Mouse (Mus musculus) brown adipose tissue, adult 24 weeks (tissue): Measurements from ENCODE around the gene Galntl5. TPM values are rescaled to one million over a fixed set of nuclear protein-coding genes. Genes with fewer than 3 reads are reported as not detected.
"Not testable (repeated sequence)": the region's sequence is repeated elsewhere in the genome, so short reads cannot be mapped to it uniquely, and the experiment has no call there.

Experiments
- H3K27ac ChIP-seq: fragments of 200-500 bp; replicated peaks from 2 replicates; pipeline ENCODE4 v1.5.1; 2012; ENCODE audit warnings: low read depth, mild to moderate bottlenecking, low read length
- H3K4me1 ChIP-seq: fragments of 200-500 bp; 2 replicates; pipeline ENCODE4 v1.6.1; 2012; ENCODE audit warnings: low read length, mixed read lengths; ENCODE audit not compliant: control insufficient read depth, insufficient read depth, insufficient read length
- H3K4me3 ChIP-seq: fragments of 200-500 bp; 2 replicates; pipeline ENCODE4 v1.5.1; 2012; ENCODE audit warnings: low read depth, mild to moderate bottlenecking, low read length, moderate library complexity; ENCODE audit not compliant: insufficient read depth
- polyA plus RNA-seq: library from polyadenylated mRNA; stranded (reverse); fragments of >200 nt; gene quantifications from 2 replicates; pipeline ENCODE4 v1.2.4, GENCODE M21; 2012; ENCODE audit not compliant: missing spikeins, insufficient read depth, insufficient read length

Gene Galntl5
- not detected in 2 replicates for polyA plus RNA-seq

DNA sequence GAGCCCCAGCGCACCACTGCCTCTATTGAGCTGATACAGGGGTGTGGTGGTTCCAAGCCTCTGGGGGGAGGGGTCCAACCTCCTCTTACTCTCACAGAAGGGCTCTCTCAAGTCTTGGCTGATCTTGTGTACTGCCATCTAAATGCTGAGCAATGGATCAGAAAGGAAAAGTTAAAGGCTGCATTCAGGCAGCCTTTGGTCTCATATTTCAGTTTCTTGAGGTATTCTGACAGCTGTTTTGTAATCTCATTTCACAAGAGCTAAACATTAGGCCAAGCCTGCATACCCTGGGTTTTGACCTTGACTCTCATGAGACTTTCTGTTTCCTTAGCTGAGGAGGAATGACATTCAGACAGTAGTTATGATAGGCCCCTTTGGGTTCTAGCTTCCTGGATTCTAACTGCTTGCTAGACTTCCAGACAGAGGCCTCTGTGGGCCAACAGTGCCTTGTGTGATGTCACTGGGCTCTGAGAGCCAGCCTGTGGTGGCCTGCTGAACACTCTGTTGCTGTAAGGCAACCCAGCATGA is at the start of gene Galntl5:
TSS of gene Galntl5 (plus strand) at position 457 of the 528 bp plus-strand sequence.
- Histone ChIP-seq H3K4me1 (peaks cover 3% of the 10 kb centered on the region), H3K4me3 (no peak within 1 kb of the TSS), H3K27ac (peak within 1 kb of the TSS; percentile 52)

- no peaks in the 10 kb centered on the region for H3K4me1 ChIP-seq
- no peak overlapping the region for H3K27ac ChIP-seq
- no peak overlapping the region for H3K4me3 ChIP-seq
Observed at GRCm38 (mm10) chr5:25146705-25147104, 34.6 kb upstream of the Galntl5 start.

DNA sequence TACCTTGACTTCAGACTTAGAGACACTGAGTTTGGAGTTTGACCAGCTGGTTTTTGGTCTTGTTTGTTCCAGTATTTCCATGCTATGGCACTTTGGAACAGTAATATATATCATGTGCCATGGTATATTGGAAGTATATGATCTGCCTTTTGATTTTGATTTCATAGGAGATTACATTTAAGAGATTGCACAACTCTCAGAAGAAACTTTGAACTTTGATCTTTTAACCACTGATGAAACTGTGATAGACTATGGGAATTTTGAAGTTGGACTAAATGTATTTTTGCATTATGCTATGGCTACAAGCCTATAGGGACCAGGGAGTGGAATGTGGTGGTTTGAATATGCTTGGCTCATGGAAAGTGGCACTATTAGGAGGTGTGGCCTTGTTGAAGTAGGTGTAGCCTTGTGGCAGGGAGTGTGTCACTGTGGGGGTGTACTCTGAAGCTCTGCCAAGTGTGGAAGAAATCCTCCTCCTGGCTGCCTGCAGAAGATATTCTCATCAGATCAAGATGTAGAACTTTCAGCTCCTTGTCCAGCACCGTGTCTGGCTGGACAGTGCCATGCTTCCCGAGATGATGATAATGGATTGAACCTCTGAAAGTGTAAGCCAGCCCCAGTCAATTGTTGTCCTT is 31.8 kb upstream of the Galntl5 start:
- Histone ChIP-seq H3K4me3 (no peak overlapping the region), H3K4me1 (no peaks in the 10 kb centered on the region), H3K27ac (no peak overlapping the region)

DNA sequence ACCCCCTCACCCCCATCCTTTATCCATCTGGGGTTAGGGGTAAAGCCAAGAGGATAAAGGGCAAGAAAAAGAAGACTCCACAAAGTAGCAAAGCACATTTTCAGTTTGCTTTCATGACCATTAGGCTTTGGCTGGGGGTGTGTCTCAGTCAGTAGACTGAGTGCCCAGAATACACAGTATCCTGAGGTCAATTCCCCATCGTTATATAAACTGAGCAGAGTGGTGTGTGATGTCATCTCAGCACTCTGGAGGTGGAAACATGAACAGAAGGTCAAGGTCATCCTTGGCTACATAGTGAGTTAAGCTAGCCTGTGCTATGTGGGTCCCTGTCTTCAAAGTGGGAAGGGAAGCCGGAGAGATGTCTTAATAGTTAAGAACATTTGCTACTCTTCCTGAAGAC is 27.8 kb upstream of the Galntl5 start:
- no peak overlapping the region for H3K4me3 ChIP-seq
- H3K4me1 ChIP-seq: no peaks in the 10 kb centered on the region; the same call in 1 of the 2 replicates
- no peak overlapping the region for H3K27ac ChIP-seq

GRCm38 (mm10) chr5:25153996-25154395 is 27.3 kb upstream of the Galntl5 start:
- no peak overlapping the region for H3K27ac ChIP-seq
- H3K4me1 ChIP-seq: no peaks in the 10 kb centered on the region; the same call in 1 of the 2 replicates
- no peak overlapping the region for H3K4me3 ChIP-seq

- Histone ChIP-seq H3K4me1 (no peaks in the 10 kb centered on the region; the same call in 1 of the 2 replicates), H3K27ac (no peak overlapping the region), H3K4me3 (no peak overlapping the region)
Observed at GRCm38 (mm10) chr5:25154823-25155222, 26.4 kb upstream of the Galntl5 start.

DNA sequence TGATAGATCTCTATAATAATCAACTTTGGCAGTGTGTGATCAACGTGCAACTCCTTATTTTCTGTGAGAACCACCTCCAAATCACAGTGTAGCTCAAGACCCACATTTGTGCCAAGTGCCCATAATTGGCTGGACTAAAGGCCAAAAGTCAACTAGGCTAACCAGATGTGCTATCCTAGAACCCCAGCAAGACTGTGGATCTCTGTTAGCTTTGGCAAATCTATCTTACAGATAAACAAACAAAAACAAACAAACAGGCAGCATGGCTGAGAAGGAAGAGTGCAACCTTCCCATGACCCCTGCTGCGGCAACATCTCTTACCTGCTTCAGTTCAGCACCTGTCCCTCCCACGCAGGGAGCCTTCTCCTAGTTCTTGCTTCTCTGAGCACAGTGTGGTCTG is 25.9 kb upstream of the Galntl5 start:
- Histone ChIP-seq H3K4me3 (no peak overlapping the region), H3K4me1 (no peaks in the 10 kb centered on the region; the same call in 1 of the 2 replicates), H3K27ac (no peak overlapping the region)

DNA sequence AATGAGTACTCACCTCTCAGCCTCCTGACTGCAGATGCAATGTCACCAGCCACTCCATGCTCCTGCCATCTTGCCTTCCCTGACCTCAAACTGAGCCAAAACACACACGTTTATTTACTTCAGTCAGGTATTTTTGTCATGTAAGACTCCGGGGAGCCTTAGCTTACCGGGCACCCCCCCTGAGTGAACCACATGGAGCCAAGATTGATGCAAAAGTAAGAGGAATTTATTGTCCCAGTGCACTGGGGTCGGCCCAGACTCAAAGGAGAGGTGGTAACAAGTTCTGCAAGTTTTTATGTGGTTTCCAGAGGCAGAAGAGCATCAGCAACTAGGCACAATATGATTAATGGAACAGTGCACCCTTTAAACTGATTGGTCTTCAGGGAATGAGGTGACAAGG is 24.1 kb upstream of the Galntl5 start:
- Histone ChIP-seq H3K4me3 (no peak overlapping the region), H3K4me1 (no peaks in the 10 kb centered on the region; the same call in 1 of the 2 replicates), H3K27ac (no peak overlapping the region)

DNA sequence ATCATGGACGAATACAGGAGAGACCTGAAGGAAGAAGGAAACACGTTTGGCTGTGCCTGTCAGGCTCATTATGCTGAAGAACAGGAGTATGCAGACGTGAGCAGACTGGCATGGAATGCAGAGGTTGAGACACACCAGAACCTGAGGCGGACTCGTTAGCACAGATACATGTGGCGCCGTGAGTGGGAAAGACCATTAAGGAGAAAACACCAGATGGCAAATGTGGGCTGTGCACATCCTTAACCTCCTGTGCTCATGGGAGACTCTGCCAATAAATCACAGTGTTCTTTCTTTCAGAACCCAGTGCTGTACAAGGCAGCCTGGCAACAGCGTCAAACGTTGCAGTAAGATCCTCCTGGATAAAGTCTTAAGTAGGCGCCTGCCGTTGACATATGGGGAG is 20.7 kb upstream of the Galntl5 start:
- Histone ChIP-seq H3K27ac (no peak overlapping the region), H3K4me3 (no peak overlapping the region), H3K4me1 (no peaks in the 10 kb centered on the region; the same call in 1 of the 2 replicates)

DNA sequence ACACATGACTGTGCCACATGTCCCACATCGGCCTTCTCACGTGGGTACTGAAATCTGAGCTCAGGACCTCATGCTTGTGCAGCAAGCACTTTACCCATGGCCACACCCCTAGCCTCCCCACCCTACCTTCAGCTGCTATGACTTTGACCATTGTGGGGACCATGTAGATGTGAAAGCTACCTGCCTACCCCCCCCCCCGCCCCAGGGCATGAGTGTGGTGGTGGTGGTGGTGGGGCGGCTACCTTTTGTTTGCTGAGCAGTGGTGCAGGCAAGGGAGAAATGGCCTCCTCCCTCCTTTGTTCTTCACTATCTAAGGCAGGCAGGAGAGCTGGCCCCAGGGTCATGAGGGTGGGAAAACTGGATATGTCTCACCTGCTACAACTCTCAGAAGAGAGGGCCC is 18.3 kb upstream of the Galntl5 start:
- no peak overlapping the region for H3K4me3 ChIP-seq
- H3K4me1 ChIP-seq: no peaks in the 10 kb centered on the region
- H3K27ac ChIP-seq: no peak overlapping the region

DNA sequence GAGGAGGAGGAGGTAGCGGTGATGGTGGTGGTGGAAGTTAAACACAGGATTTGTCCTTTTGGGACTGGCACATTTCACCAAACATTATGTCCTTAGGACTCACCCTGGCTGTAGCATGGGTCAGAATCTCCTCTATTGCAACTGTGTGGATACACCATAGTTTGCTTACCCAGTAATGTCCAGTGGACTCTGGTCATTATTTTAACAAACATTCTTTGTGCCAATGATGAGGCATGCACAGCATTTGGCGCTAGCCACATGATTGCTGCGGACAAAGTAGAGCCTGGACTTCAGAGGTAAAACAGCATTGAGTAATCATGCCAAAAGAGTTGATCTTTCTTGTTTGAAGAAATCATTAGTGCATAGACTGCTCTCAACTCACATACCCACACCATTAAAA is 17.3 kb upstream of the Galntl5 start:
- Histone ChIP-seq H3K27ac (no peak overlapping the region), H3K4me3 (no peak overlapping the region), H3K4me1 (no peaks in the 10 kb centered on the region)

DNA sequence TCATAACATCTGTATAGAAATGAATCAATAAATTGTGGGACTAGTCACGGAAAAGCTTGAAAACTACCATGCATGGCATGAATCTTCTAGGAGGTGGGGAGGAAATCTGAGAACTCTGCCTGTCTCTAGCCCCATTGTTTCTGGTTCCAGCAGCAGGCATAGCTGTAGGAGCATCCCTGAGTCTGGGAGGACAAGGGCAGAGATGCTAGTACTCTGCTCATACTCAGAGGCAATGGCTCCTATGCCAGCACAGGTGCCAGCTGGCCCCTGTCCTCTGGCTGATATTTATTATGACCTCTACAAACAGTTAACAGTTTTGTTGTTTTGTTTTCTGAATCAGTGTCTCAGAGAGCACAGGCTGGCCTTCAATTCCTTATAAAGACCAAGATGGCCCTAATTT is 16.9 kb upstream of the Galntl5 start:
- no peaks in the 10 kb centered on the region for H3K4me1 ChIP-seq
- no peak overlapping the region for H3K4me3 ChIP-seq
- no peak overlapping the region for H3K27ac ChIP-seq

- no peaks in the 10 kb centered on the region for H3K4me1 ChIP-seq
- no peak overlapping the region for H3K4me3 ChIP-seq
- H3K27ac ChIP-seq: no peak overlapping the region
Observed at GRCm38 (mm10) chr5:25165102-25165788, 16.0 kb upstream of the Galntl5 start.

DNA sequence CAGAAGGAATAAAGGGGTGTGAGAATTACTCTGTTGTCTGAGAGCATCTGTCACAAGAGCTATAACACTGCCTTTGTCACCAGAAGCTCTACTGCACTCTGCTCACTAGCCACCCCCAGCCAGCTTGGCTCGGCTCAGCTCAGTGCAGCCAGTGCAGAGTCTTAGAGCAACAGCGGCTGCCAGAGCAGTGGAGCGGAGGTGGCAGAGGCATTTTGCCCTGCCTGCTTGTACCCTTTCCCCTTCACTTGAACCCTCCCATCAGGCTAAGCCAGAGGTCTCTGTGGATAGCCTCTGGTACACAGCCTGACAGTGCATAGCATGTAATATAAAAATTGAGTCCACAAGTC is 15.5 kb upstream of the Galntl5 start:
- Histone ChIP-seq H3K4me1 (no peaks in the 10 kb centered on the region), H3K4me3 (no peak overlapping the region), H3K27ac (no peak overlapping the region)

DNA sequence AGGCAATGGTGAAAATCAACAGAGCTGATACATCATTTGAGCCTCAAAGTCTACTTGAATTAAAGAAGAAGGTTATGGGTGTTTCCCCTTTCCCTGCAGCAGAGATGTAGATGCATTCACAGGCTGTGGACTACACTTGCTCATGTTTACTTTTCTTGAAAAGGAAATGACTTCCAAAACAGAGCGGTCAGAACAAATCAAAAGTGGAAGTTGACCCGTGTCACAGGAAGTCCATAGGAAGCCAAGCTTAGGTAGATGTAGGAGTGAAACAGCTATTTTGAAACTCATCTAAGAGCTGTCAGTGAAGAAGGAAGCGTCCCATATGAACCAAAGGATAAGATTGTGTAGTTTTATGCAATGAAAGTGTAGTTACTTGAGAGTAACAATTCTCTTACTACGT is 14.6 kb upstream of the Galntl5 start:
- Histone ChIP-seq H3K27ac (no peak overlapping the region), H3K4me3 (no peak overlapping the region), H3K4me1 (no peaks in the 10 kb centered on the region)

- H3K4me3 ChIP-seq, H3K4me1 ChIP-seq, H3K27ac ChIP-seq: not testable (repeated sequence)
Observed at GRCm38 (mm10) chr5:25177937-25178336, 3.3 kb upstream of the Galntl5 start.
